Mouse (Mus musculus): ENCODE measurements around the gene Kat6b. TPM values are rescaled to one million over a fixed set of nuclear protein-coding genes. Genes with fewer than 3 reads are reported as not detected.

Kat6b gene
- polyA plus RNA-seq, 1 experiment from 2014 or later = 25.5 TPM

DNA sequence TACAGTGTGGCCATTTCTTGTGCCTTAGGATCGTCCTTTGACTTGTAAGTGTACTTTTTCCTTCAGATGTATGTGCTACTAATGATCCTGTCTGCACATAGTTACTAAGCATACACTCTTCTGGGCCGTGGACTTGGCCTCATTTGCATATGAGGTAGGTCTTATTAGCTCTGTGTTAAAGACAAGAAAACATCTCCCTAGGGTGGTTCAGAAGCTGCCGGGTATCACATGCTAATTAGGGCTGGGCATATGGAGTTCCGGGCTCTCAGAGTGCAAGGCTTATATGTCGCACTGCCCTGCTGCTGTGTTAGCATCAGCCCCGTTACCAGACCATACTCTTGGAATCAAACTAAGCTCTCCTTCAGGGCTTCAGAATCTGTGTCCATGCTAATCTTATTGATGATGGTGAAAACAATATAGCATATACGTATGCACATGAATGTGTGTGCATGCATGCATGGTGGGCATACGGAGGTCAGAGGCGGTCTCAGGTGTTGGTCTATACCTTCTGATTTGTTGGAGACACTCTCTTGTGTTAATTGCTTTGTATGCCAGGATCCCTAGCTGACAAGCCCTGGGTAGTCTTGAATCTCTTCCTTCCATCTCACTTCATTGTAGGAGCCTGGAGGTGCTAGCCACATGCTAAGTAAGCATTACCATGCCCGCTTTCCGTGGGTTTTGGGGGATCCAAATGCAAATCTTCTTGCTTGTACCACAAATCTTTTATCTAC is 53.5 kb downstream of the Kat6b start:
- no peaks in the 10 kb centered on the region for H3K9me3 ChIP-seq
- no peak overlapping the region for H3K4me3 ChIP-seq (replicated peaks)
- H3K27ac ChIP-seq = peak overlapping the region; percentile 68
- H3K9ac ChIP-seq (replicated peaks) = no peak overlapping the region
- peaks cover 50% of the 10 kb centered on the region for H3K4me1 ChIP-seq (replicated peaks)
- 0 out of 2 replicates have a peak, but pooled peaks cover 2% of the 10 kb centered on the region for H3K36me3 ChIP-seq
- ATAC-seq = peak; percentile 87
- no peaks in the 10 kb centered on the region for H3K27me3 ChIP-seq
- H3K4me2 ChIP-seq (replicated peaks) = 0 out of 2 replicates have a peak overlapping the region, but pooled peaks have one; percentile 1
- 46% methylated on average over 11 of the region's 11 CpGs for WGBS

DNA sequence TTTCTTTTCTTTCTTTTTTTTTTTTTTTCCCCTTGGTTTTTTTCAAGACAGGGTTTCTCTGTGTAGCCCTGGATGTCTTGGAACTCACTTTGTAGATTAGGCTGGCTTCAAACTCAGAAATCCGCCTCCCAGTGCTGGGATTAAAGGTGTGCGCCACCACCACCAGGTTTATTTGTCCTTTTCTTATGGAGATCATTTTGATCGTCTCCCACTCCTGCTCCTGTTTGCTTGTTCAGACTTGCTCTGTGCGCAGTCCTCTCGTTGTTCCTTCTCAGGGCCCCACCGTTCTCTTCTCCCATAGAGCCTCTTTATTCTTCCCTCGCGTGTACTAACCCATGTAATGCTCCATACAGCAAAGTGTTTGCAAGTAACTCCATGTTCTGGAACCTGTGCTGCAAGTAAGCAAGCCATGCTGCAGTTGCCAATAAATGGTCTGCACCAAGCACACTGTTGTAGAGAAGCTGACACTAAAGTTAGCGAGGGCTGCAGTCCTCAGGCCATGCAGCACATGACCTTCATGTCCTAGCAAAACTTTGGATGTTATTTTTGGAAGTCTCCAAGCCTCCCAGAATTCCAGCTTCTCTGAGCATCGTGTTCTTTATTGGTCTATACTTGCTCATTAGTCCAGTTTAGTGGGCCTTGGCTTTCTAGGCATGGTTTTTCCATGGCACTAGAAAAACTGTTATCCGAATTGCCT is 55.4 kb downstream of the Kat6b start:
- ATAC-seq = no peak
- no peak overlapping the region for H3K27ac ChIP-seq
- 0 out of 2 replicates have a peak, but pooled peaks cover 7% of the 10 kb centered on the region for H3K36me3 ChIP-seq
- H3K4me3 ChIP-seq (replicated peaks) = no peak overlapping the region
- H3K4me2 ChIP-seq (replicated peaks) = no peak overlapping the region
- H3K9me3 ChIP-seq = peaks cover 4% of the 10 kb centered on the region; the same call in 1 of the 2 replicates
- H3K4me1 ChIP-seq (replicated peaks) = peaks cover 54% of the 10 kb centered on the region
- H3K27me3 ChIP-seq = no peaks in the 10 kb centered on the region
- 86% methylated on average over 11 of the region's 11 CpGs for WGBS
- no peak overlapping the region for H3K9ac ChIP-seq (replicated peaks)

DNA sequence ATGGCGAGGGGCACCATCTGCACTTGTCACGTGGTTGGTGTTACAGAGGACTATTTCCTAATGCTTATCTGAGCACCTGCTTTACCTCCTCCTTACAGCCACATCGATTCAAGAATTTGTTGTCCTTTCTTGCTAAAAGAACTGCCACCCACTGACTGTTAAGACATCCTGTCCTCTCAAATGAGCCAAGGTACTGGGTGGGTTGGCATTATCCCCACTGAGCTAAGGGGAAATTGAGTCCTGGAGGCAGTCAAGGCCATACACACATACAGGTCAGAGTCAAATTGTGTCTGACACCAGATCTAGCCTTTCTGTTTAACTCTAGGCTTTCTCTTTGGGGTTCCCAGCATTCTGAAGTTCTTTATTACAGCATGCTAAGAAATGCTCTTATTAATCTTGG is 56.6 kb downstream of the Kat6b start:
- H3K4me2 ChIP-seq (replicated peaks) = no peak overlapping the region
- no peak overlapping the region for H3K9ac ChIP-seq (replicated peaks)
- peaks cover 16% of the 10 kb centered on the region for H3K36me3 ChIP-seq
- H3K27ac ChIP-seq = no peak overlapping the region
- ATAC-seq = no peak
- peaks cover 8% of the 10 kb centered on the region for H3K9me3 ChIP-seq
- H3K4me3 ChIP-seq (replicated peaks) = no peak overlapping the region
- no peaks in the 10 kb centered on the region for H3K27me3 ChIP-seq
- H3K4me1 ChIP-seq (replicated peaks) = peaks cover 48% of the 10 kb centered on the region
- 90% methylated on average over 3 of the region's 3 CpGs for WGBS

DNA sequence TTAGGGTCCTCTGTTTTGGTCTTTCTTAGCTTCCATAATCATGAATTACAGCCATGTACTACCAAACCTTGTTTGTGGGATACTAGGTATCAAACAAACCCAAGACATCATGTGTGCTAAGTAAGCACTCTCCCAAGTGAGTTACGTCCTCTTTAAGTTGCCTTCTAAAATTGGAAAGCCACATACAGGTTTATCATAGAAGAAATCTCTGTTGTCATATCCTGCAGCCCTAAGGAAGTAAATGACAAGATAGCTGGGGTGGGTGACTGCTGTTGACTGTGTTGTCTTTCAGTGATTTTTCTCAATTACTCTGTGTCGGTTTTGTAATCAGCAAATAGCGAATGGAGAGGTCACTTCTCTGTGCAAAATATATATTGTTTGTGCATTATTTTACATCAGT is 58.5 kb downstream of the Kat6b start:
- H3K4me3 ChIP-seq (replicated peaks) = no peak overlapping the region
- H3K9ac ChIP-seq (replicated peaks) = no peak overlapping the region
- WGBS = 94% methylated on average over 3 of the region's 3 CpGs
- H3K4me2 ChIP-seq (replicated peaks) = no peak overlapping the region
- H3K36me3 ChIP-seq = peaks cover 16% of the 10 kb centered on the region
- ATAC-seq = no peak
- no peak overlapping the region for H3K27ac ChIP-seq
- H3K4me1 ChIP-seq (replicated peaks) = peaks cover 41% of the 10 kb centered on the region
- H3K27me3 ChIP-seq = no peaks in the 10 kb centered on the region
- H3K9me3 ChIP-seq = peaks cover 8% of the 10 kb centered on the region

DNA sequence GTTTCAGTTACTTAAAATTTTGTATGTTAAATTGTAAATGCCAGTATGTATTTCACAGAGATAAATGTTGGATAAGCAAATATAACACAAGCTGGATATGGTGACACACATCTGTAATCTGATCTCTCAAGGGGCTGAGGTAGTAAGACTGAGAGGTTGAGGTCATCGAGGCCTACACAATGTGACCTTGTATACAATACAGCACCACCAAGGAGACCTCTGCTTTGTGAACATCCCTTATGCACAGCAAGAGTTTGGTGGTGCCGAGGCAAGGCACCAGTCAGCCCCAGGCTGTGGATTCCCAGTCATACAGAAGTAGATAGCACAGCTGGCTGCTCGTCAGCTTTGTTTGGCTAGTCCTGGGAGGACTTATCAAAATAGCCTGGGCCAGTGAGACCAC is 59.1 kb downstream of the Kat6b start:
- ATAC-seq = no peak
- WGBS = 61% methylated on average over 3 of the region's 3 CpGs
- Histone ChIP-seq H3K4me3 (replicated peaks) (no peak overlapping the region), H3K9me3 (peaks cover 8% of the 10 kb centered on the region), H3K4me1 (replicated peaks) (peaks cover 41% of the 10 kb centered on the region), H3K4me2 (replicated peaks) (no peak overlapping the region), H3K36me3 (peaks cover 16% of the 10 kb centered on the region), H3K27ac (no peak overlapping the region), H3K9ac (replicated peaks) (no peak overlapping the region), H3K27me3 (no peaks in the 10 kb centered on the region)

DNA sequence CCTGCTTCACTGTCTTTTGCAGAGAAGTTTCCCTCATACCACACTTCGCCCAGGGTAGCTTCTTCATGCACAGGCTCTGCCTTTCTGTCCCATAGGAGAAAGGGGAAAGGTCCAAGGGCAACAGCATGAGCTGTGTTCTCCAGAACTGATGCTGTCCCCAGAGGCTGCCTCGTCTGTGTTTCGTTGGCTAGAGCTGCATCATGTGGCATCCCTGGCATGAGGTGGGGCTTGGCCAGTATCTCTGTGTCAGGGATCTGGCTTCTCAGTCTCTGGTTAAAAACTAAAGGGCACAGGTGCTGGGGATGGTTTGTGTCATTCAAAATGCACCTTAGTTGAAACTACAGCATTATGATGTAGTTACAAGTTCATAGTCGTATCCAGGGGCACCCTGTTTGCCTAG is 64.3 kb downstream of the Kat6b start:
- Histone ChIP-seq H3K9ac (replicated peaks) (no peak overlapping the region), H3K4me3 (replicated peaks) (no peak overlapping the region), H3K36me3 (peaks cover 14% of the 10 kb centered on the region), H3K9me3 (peaks cover 8% of the 10 kb centered on the region), H3K27me3 (no peaks in the 10 kb centered on the region), H3K4me1 (replicated peaks) (peaks cover 67% of the 10 kb centered on the region), H3K27ac (peak overlapping the region; percentile 78), H3K4me2 (replicated peaks) (no peak overlapping the region)
- ATAC-seq = no peak
- WGBS = 69% methylated on average over 4 of the region's 4 CpGs

DNA sequence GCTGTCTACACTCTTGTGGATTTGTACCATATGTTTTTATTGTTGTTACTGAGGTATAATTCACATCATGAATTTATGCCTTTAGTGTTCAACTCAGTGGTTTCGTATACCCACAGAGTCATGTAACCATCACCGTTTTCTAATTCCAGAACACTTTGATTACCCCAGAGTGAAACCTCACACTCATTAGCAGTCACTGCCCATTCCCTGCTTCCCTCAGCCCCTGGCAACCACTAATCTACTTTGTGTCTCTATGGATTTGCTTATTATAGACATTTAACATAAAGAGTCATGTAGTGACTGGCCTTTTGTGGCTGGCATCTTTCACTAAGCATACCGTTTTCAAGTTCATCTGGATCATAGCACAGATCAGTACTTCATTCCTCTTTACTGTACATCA is 65.1 kb downstream of the Kat6b start:
- WGBS = 12% methylated on average over 3 of the region's 3 CpGs
- Histone ChIP-seq H3K27me3 (no peaks in the 10 kb centered on the region), H3K36me3 (peaks cover 11% of the 10 kb centered on the region), H3K9me3 (peaks cover 5% of the 10 kb centered on the region), H3K9ac (replicated peaks) (no peak overlapping the region), H3K4me2 (replicated peaks) (0 out of 2 replicates have a peak overlapping the region, but pooled peaks have one; percentile 9), H3K4me1 (replicated peaks) (peaks cover 65% of the 10 kb centered on the region), H3K4me3 (replicated peaks) (no peak overlapping the region), H3K27ac (peak overlapping the region; percentile 78)
- ATAC-seq = peak; percentile 68

DNA sequence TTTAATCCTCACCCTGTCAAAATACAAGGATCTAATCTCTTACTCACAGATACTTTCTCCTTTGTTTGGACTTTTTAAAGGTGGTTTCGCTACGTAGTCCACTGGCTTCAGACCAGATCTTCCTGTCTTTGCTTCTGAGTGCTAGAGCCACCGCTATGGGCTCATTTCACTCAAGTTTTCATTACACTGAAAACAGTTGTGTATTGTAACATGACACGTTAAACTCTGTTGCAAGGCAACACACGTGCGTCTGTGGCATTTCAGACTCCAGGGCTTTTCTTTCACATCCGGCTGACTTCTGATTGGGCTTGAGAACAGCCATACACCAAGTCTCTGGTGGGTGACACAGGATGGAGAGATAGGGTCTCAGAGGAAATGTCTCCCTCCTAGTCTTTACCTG is 66.1 kb downstream of the Kat6b start:
- peaks cover under 1% of the 10 kb centered on the region; the same call in 1 of the 2 replicates for H3K9me3 ChIP-seq
- no peak for ATAC-seq
- peaks cover 3% of the 10 kb centered on the region for H3K36me3 ChIP-seq
- H3K4me2 ChIP-seq (replicated peaks) = no peak overlapping the region
- 29% methylated on average over 7 of the region's 7 CpGs for WGBS
- H3K4me3 ChIP-seq (replicated peaks) = no peak overlapping the region
- no peaks in the 10 kb centered on the region for H3K27me3 ChIP-seq
- peak overlapping the region; percentile 78 for H3K27ac ChIP-seq
- H3K9ac ChIP-seq (replicated peaks) = no peak overlapping the region
- H3K4me1 ChIP-seq (replicated peaks) = peaks cover 65% of the 10 kb centered on the region

DNA sequence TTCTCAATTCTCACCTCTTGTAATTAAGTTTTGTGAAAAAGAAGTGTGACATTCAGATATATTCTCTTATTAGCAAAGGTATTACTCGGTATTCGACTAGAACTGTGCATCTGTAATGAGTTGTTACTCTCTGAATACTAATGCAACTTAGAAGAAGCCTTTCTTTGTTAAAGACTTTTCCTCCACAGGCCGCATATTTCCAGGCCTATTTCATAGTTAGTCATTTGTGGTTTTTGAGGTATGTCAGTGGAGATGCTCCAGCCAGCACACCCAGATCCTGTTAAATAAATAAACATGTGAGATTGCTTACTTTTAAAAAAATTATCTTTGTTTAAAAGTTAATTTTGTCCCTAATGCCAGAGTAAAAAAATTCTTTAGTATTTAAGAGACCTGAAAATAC is 66.7 kb downstream of the Kat6b start:
- H3K27me3 ChIP-seq = no peaks in the 10 kb centered on the region
- no peak overlapping the region for H3K9ac ChIP-seq (replicated peaks)
- 15% methylated on average over 3 of the region's 3 CpGs for WGBS
- H3K27ac ChIP-seq = peak overlapping the region; percentile 78
- peaks cover 67% of the 10 kb centered on the region for H3K4me1 ChIP-seq (replicated peaks)
- H3K4me3 ChIP-seq (replicated peaks) = no peak overlapping the region
- H3K4me2 ChIP-seq (replicated peaks) = no peak overlapping the region
- no peaks in the 10 kb centered on the region for H3K9me3 ChIP-seq
- H3K36me3 ChIP-seq = no peaks in the 10 kb centered on the region
- no peak for ATAC-seq

DNA sequence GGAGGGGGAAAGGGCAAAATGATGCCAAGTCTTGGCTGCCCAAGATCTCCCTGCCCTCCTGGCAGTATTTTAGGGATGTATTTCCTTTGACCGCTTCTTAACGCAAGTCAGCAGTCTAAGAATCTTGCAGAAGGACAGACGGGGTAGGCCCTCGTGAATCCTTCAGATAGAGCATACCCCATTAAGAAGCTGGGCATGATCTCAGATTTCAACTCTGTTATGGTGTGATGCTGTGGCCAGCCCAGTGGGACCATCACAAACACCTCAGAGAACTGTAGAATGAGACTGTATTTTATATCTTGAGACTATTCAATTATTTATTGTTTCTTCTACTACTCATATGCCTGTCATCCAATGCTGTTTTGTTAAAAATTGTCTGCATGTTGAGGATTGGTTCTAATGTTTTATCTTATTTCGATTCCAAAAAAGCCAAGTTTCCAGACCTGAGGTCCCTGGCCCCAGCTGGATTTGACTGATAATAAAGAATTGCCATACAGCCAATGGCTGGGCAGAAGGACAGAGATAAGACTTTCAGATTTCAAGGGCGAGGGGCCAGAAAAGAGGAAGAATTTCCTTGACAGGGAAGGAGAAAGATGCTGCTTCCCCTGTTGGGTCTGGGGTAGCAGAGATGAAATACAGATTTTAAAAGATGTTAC is 67.8 kb downstream of the Kat6b start:
- H3K9me3 ChIP-seq = no peaks in the 10 kb centered on the region
- H3K9ac ChIP-seq (replicated peaks) = no peak overlapping the region
- no peak overlapping the region for H3K4me3 ChIP-seq (replicated peaks)
- no peak for ATAC-seq
- H3K4me1 ChIP-seq (replicated peaks) = peaks cover 71% of the 10 kb centered on the region
- WGBS = 85% methylated on average over 6 of the region's 6 CpGs
- no peak overlapping the region for H3K4me2 ChIP-seq (replicated peaks)
- no peaks in the 10 kb centered on the region for H3K36me3 ChIP-seq
- H3K27me3 ChIP-seq = no peaks in the 10 kb centered on the region
- 0 out of 2 replicates have a peak overlapping the region, but pooled peaks have one; percentile 32 for H3K27ac ChIP-seq

DNA sequence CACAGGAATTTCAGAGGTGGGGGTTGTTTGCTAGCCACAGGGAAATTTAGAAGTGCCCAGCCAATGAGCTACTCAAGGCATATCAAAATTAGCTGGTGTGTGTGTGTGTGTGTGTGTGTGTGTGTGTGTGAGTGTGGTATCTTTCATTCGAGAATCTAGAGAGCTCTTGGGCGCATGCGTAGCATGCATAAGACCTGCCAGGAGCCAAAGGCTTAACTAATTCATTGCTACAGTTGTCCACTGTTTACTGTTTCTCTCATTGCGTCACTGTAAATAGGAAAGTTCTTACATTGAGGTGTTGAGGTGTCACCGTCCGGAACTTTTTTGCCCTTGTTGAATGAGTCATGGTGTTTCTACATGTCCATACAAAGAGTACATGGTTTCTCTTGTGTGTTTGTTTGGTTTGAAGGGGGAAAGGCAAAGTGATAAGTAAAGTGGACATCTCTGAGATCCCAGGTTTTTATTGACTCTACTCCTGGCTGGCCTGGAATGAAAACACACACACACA is 68.4 kb downstream of the Kat6b start:
- Histone ChIP-seq H3K4me2 (replicated peaks) (no peak overlapping the region), H3K36me3 (no peaks in the 10 kb centered on the region), H3K4me3 (replicated peaks) (no peak overlapping the region), H3K27ac (no peak overlapping the region), H3K9me3 (no peaks in the 10 kb centered on the region), H3K4me1 (replicated peaks) (peaks cover 71% of the 10 kb centered on the region), H3K27me3 (no peaks in the 10 kb centered on the region), H3K9ac (replicated peaks) (no peak overlapping the region)
- ATAC-seq = no peak
- 92% methylated on average over 6 of the region's 6 CpGs for WGBS

DNA sequence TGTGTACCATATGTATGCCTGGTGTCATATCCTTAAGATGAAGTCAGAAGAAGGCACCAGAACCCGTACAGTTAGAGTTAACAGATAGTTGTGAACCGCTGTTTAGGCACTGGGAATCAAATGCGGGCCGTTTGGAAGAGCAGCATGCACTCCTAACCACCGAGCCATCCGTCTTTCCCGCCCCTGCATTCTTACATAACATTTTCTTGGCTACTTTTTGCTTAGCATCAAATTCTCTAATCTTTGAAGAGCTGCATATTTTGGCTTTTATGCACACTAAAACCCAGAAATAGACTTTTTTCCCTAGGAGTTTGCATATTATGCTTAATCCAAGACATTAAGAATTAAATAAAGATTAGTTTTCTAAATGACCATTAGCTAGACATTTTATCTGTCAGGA is 69.3 kb downstream of the Kat6b start:
- Histone ChIP-seq H3K36me3 (no peaks in the 10 kb centered on the region), H3K9ac (replicated peaks) (no peak overlapping the region), H3K4me3 (replicated peaks) (no peak overlapping the region), H3K9me3 (no peaks in the 10 kb centered on the region), H3K4me2 (replicated peaks) (no peak overlapping the region), H3K27me3 (no peaks in the 10 kb centered on the region), H3K4me1 (replicated peaks) (peaks cover 71% of the 10 kb centered on the region), H3K27ac (no peak overlapping the region)
- WGBS = 92% methylated on average over 7 of the region's 7 CpGs
- ATAC-seq = no peak

Measured in midbrain, embryonic 13.5 days (tissue).